Mouse (Mus musculus) left cerebral cortex, postnatal 10 days (tissue): ENCODE data around the gene Gm10309. TPM values are rescaled to one million over a fixed set of nuclear protein-coding genes. Genes with fewer than 3 reads are reported as not detected.

Source experiments
- DNase-seq, 2 experiments: peaks; one replicate each; pipeline ENCODE4 v3.0.0; 2021 to 2022; ENCODE audit warnings: low spot score in 2 of 2, mixed read lengths in 1 of 2; ENCODE audit errors: extremely low spot score in 1 of 2
- intact Hi-C: fragments of 180-260 bp; cut with DNase I; formaldehyde crosslinking; loops from one replicate; pipeline ENCODE4 v1.15.1; 2025
- total RNA-seq, 2 experiments: library from RNA; stranded (reverse); gene quantifications; 2 replicates each; pipeline ENCODE4 v1.2.3; 2021

Gm10309 gene
- total RNA-seq, 2 experiments from 2014 or later = not detected

DNA sequence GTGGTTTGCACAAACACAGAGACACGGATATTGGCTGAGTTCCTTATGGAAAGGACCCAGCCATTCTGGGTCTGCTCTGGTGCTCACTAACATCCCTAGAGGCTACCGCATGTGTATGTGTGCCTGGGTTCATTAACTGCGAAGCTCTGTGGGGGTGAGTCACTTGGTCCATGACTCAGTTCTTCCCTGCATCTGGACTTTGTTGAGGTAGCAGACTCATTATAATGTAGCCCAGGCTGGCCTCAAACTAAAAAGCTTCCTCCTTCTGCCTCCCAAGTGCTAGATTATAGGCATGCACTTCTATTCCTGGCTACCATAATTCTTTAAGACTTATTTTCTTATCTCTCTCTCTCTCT is 50.7 kb downstream of the Gm10309 start:
- intact Hi-C loops = no loop called here
- no peak for DNase-seq

DNA sequence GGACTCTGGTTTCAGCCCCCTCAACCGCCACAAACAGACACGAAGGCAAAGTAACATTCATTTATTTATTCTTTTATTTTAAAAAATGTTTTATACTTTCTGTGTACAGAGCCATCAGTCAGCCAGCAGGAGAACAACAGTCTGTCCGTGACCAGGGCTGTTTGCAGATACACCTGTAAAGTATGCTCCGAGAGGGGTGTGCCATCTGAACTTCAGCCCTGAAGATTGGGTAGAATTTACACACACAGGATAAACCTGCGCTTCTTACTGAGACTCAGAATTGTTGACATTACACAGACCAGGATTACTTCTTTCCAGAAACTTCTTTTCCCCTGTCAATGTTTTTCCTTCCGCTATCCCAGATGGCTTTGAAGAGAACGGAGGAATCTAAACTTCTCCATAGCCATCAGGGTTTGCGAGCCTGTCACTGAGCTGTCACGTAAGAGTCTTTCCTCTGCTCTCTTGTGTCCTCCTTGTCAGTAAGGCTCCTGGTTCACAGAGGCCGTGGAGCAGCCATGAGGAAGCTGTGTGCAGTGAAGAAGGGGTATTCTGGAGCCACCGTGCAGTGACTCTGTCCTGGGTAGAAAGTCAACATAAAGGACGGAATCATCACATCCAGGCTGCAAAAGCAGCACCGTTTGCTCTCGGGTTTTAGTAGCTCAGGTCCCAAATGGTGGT is 51.2 kb downstream of the Gm10309 start:
- no peak for DNase-seq
- intact Hi-C loops = no loop called here

DNA sequence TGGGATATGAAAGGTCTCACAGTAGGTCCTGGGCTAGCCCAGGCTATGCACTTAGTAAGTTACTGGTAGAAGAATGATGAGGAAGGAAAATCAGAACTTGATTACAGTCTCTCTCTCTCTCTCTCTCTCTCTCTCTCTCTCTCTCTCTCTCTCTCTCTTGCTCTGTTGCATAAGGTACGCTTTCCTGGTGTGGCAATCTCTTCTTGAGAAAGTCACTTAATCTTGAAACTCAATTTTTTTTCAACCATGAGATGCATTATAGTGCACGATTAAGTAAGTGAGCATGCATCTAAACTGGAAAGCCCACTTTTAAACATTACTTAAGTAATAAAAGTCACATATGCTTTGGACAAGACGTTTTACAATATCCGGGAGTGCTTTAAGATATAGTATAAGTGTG is 52.1 kb downstream of the Gm10309 start:
- intact Hi-C loops = no loop called here
- no peak for DNase-seq

Other genes starting within 250 kb of the Gm10309 start
- 10 to 100 TPM; 76.6 to 77.3 TPM for gene Epas1, start 248.5 kb upstream of the Gm10309 start, total RNA-seq